Mouse (Mus musculus): ENCODE measurements around the gene C1qa. TPM values are rescaled to one million over a fixed set of nuclear protein-coding genes. Genes with fewer than 3 reads are reported as not detected.

C1qa gene
- polyA plus RNA-seq, 1 experiment, result 92.8 TPM

DNA sequence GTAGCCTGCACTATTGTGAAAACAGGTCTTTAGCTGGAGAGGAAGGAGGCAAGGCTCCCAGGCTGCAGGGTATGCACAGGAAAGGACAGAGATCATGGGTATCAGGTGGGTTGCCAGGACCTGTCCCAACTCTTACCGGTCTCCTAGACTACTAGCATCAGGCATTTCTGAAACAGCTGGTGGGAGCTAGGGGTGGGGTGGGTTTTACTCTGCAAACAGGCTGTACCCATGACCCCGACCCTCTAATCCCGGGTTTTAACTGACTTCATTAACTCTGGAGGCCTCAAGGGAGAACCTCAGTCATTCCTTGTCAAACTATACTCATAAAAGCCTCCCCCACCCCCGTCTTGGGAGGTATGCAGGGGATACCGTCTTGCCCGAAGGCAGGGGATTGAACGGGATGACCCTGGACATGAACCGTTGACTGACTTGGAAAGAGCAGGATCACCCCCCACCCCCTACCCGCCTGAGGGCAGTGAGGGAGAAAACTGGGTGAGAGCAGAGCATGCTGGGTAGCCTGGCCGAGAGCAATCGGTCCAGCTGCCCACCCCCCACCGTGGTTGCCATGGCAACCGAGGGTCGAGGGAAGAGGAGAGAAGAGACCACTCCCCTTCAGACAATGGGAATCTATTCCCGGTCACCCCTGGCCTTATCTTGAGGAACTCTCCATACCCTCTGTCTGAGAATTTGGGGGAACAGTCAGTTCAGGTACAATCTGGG, 33.7 kb downstream of the C1qa start:
- DNase-seq (ENCODE audit: extremely low spot score in 1 of 2, low spot score in 1 of 2), result no peak

GRCm38 (mm10) chr4:136863517-136863916, 35.1 kb downstream of the C1qa start:
- DNase-seq (ENCODE audit: extremely low spot score in 1 of 2, low spot score in 1 of 2), result no peak

GRCm38 (mm10) chr4:136862411-136862810, 36.2 kb downstream of the C1qa start:
- DNase-seq (ENCODE audit: extremely low spot score in 1 of 2, low spot score in 1 of 2), result no peak

- DNase-seq (ENCODE audit: extremely low spot score in 1 of 2, low spot score in 1 of 2), result no peak
Measured at GRCm38 (mm10) chr4:136861806-136862205, 36.8 kb downstream of the C1qa start.

DNA sequence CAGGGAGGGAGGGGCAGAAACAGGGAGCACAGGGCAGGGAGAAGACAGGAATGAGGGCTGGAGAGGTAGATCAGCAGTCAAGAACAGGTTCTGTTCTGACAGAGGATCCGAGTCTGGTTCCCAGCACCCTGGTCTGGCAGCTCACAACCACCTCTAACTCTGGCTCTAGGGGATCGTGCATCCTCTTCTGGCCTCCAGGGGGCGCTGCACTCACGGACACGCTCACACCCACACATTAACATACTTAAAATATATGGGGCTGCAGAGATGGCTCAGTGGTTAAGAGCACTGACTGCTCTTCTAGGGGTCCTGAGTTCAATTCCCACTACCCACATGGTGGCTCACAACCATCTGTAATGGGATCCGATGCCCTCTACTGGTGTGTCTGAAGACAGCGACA, 38.6 kb downstream of the C1qa start:
- no peak for DNase-seq (ENCODE audit: extremely low spot score in 1 of 2, low spot score in 1 of 2)

DNA sequence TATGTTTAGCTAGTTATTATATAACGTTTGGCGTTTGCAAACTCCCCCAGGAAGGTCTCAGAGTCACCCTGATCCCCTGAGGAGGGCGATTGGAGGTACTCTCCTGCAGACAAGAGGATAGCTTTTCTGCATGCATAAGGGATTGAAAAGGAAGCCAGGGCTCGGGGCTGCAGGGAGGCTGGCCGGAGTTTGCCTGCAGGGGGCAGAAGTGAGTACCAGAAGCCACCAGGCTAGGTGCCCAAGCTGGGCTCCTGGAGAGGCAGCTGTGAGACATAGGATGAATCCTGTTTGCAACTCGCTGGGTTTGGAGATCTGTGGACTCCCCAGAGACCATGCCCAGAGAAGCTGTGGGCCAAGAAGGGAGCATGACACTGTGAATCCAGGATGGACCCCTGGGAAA, 43.5 kb downstream of the C1qa start:
- DNase-seq (ENCODE audit: extremely low spot score in 1 of 2, low spot score in 1 of 2), result peak in 1 of 2 experiments; percentile 58

DNA sequence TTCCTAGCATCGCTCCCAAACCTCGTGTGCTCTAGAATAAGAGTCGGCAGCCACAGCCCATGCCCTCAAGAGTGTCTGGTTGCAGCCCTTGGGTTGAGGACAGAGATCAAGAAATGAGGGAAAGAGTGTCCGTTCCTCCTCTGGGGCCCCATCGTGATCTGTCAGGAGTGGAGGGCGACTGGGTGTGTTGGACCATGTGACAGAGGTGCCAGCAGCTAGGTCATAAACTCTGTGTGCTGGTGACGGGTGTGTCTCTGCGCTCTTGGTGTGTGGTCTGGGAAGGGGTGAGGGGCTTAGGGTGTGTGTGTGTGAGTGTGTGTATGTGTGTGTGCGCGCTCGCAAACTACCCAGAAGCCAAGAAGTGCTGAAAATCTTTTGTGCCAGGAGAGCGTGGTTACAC, 45.6 kb downstream of the C1qa start:
- DNase-seq (ENCODE audit: extremely low spot score in 1 of 2, low spot score in 1 of 2), result no peak

GRCm38 (mm10) chr4:136852119-136852518, 46.5 kb downstream of the C1qa start:
- DNase-seq (ENCODE audit: extremely low spot score in 1 of 2, low spot score in 1 of 2), result no peak

GRCm38 (mm10) chr4:136848565-136848964, 50.0 kb downstream of the C1qa start:
- peak in 1 of 2 experiments; percentile 67 for DNase-seq (ENCODE audit: extremely low spot score in 1 of 2, low spot score in 1 of 2)

DNA sequence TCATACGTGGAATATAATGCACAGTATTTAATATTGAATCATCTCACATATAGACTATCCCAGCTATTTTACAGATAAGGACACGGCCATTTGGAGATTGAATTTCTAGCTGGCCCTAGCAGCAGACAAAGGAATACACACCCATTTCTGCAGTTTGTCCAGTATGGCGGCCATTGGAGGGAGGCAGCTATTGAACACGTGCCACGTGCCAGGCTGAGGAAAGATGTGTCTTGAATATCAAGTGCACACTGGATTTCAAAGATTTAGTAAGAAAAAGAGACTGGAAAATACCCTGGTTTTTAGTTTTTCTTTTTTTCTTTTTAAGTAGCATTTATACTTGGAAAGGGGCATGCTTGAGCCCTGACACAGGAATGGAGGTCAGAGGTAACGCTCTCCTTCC, 51.4 kb downstream of the C1qa start:
- DNase-seq (ENCODE audit: extremely low spot score in 1 of 2, low spot score in 1 of 2), result no peak

Other genes with a start within 250 kb of the C1qa start
- 7.3 and 8.9 TPM in 2 replicates for gene Ephb2, start 62.8 kb downstream of the C1qa start, polyA plus RNA-seq (2012; rRNA removed)
- 100 and 129 TPM in 2 replicates for gene C1qb, start 12.6 kb downstream of the C1qa start, polyA plus RNA-seq (2012; rRNA removed)
- 58.3 and 84.6 TPM in 2 replicates for gene C1qc, start 5.7 kb downstream of the C1qa start, polyA plus RNA-seq (2012; rRNA removed)
- 5.1 and 6.4 TPM in 2 replicates for gene Epha8, start 58.0 kb upstream of the C1qa start, polyA plus RNA-seq (2012; rRNA removed)
- 7.4 and 7.5 TPM in 2 replicates for gene Zbtb40, start 150.0 kb upstream of the C1qa start, polyA plus RNA-seq (2012; rRNA removed)

All from frontal cortex, adult 2 months (tissue).